Mouse (Mus musculus): Measurements from ENCODE around the gene Rpl3. TPM values are rescaled to one million over a fixed set of nuclear protein-coding genes. Genes with fewer than 3 reads are reported as not detected.
A peak's percentile ranks its signal among the peaks of the same experiment; 100 is the strongest.

Rpl3 gene
- total and polyA plus RNA-seq, 2 experiments, result 304 to 399 TPM

GRCm38 (mm10) chr15:80069171-80069570, 22.5 kb downstream of the Rpl3 start:
- WGBS, result 69% methylated on average over 4 of the region's 4 CpGs
- Histone ChIP-seq H3K4me3 (ENCODE audit: insufficient read depth, low read depth, low read length) (no peak overlapping the region), H3K27ac (replicated peaks; ENCODE audit: insufficient read depth, low read depth, low read length) (no peak overlapping the region), H3K27me3 (ENCODE audit: control insufficient read depth, insufficient read depth, low read length) (no peaks in the 10 kb centered on the region), H3K36me3 (ENCODE audit: control insufficient read depth, insufficient read depth, low read length) (no peaks in the 10 kb centered on the region), H3K79me2 (ENCODE audit: control insufficient read depth, insufficient read depth, low read length) (no peaks in the 10 kb centered on the region), H3K4me1 (ENCODE audit: control insufficient read depth, insufficient read depth, low read length) (peaks cover 3% of the 10 kb centered on the region; the same call in 1 of the 2 replicates), H3K9ac (ENCODE audit: low read depth, low read length) (no peak overlapping the region)
- no peak for DNase-seq (ENCODE audit: extremely low read depth, low read depth, low spot score)
- TF ChIP-seq POLR2A (IDR thresholded peaks at IDR 0.05; ENCODE audit: extremely low read depth, insufficient read depth, low read length) (no peak), CTCF (IDR thresholded peaks at IDR 0.05; ENCODE audit: low read depth, low read length) (no peak)

GRCm38 (mm10) chr15:80066538-80066937, 25.1 kb downstream of the Rpl3 start:
- no peaks in the 10 kb centered on the region for H3K4me1 ChIP-seq (ENCODE audit: control insufficient read depth, insufficient read depth, low read length)
- no peaks in the 10 kb centered on the region for H3K27me3 ChIP-seq (ENCODE audit: control insufficient read depth, insufficient read depth, low read length)
- 63% methylated on average over 3 of the region's 3 CpGs for WGBS
- no peaks in the 10 kb centered on the region for H3K79me2 ChIP-seq (ENCODE audit: control insufficient read depth, insufficient read depth, low read length)
- peak; percentile 65 for TF ChIP-seq CTCF (IDR thresholded peaks at IDR 0.05; ENCODE audit: low read depth, low read length)
- no peak for TF ChIP-seq POLR2A (IDR thresholded peaks at IDR 0.05; ENCODE audit: extremely low read depth, insufficient read depth, low read length)
- H3K27ac ChIP-seq (replicated peaks; ENCODE audit: insufficient read depth, low read depth, low read length), result no peak overlapping the region
- DNase-seq (ENCODE audit: extremely low read depth, low read depth, low spot score), result no peak
- H3K4me3 ChIP-seq (ENCODE audit: insufficient read depth, low read depth, low read length), result no peak overlapping the region
- no peak overlapping the region for H3K9ac ChIP-seq (ENCODE audit: low read depth, low read length)
- H3K36me3 ChIP-seq (ENCODE audit: control insufficient read depth, insufficient read depth, low read length), result no peaks in the 10 kb centered on the region

GRCm38 (mm10) chr15:80065414-80065813, 26.3 kb downstream of the Rpl3 start:
- Histone ChIP-seq H3K4me3 (ENCODE audit: insufficient read depth, low read depth, low read length) (no peak overlapping the region), H3K27ac (replicated peaks; ENCODE audit: insufficient read depth, low read depth, low read length) (no peak overlapping the region), H3K79me2 (ENCODE audit: control insufficient read depth, insufficient read depth, low read length) (no peaks in the 10 kb centered on the region), H3K4me1 (ENCODE audit: control insufficient read depth, insufficient read depth, low read length) (no peaks in the 10 kb centered on the region), H3K27me3 (ENCODE audit: control insufficient read depth, insufficient read depth, low read length) (no peaks in the 10 kb centered on the region), H3K36me3 (ENCODE audit: control insufficient read depth, insufficient read depth, low read length) (no peaks in the 10 kb centered on the region), H3K9ac (ENCODE audit: low read depth, low read length) (no peak overlapping the region)
- DNase-seq (ENCODE audit: extremely low read depth, low read depth, low spot score), result no peak
- peak; percentile 33; the same call in 1 of the 2 replicates for TF ChIP-seq CTCF (IDR thresholded peaks at IDR 0.05; ENCODE audit: low read depth, low read length)
- TF ChIP-seq POLR2A (IDR thresholded peaks at IDR 0.05; ENCODE audit: extremely low read depth, insufficient read depth, low read length), result no peak
- WGBS, result 34% methylated on average over 13 of the region's 13 CpGs

- DNase-seq (ENCODE audit: extremely low read depth, low read depth, low spot score), result no peak
- Histone ChIP-seq H3K27me3 (ENCODE audit: control insufficient read depth, insufficient read depth, low read length) (no peaks in the 10 kb centered on the region), H3K4me3 (ENCODE audit: insufficient read depth, low read depth, low read length) (no peak overlapping the region), H3K4me1 (ENCODE audit: control insufficient read depth, insufficient read depth, low read length) (no peaks in the 10 kb centered on the region), H3K79me2 (ENCODE audit: control insufficient read depth, insufficient read depth, low read length) (no peaks in the 10 kb centered on the region), H3K36me3 (ENCODE audit: control insufficient read depth, insufficient read depth, low read length) (no peaks in the 10 kb centered on the region), H3K9ac (ENCODE audit: low read depth, low read length) (no peak overlapping the region), H3K27ac (replicated peaks; ENCODE audit: insufficient read depth, low read depth, low read length) (no peak overlapping the region)
- TF ChIP-seq POLR2A (IDR thresholded peaks at IDR 0.05; ENCODE audit: extremely low read depth, insufficient read depth, low read length) (no peak), CTCF (IDR thresholded peaks at IDR 0.05; ENCODE audit: low read depth, low read length) (no peak)
- 82% methylated on average over 5 of the region's 5 CpGs for WGBS
Measured at GRCm38 (mm10) chr15:80064965-80065364, 26.7 kb downstream of the Rpl3 start.

- Histone ChIP-seq H3K4me3 (ENCODE audit: insufficient read depth, low read depth, low read length) (no peak overlapping the region), H3K36me3 (ENCODE audit: control insufficient read depth, insufficient read depth, low read length) (no peaks in the 10 kb centered on the region), H3K27ac (replicated peaks; ENCODE audit: insufficient read depth, low read depth, low read length) (no peak overlapping the region), H3K4me1 (ENCODE audit: control insufficient read depth, insufficient read depth, low read length) (no peaks in the 10 kb centered on the region), H3K79me2 (ENCODE audit: control insufficient read depth, insufficient read depth, low read length) (no peaks in the 10 kb centered on the region), H3K9ac (ENCODE audit: low read depth, low read length) (no peak overlapping the region), H3K27me3 (ENCODE audit: control insufficient read depth, insufficient read depth, low read length) (no peaks in the 10 kb centered on the region)
- WGBS, result 73% methylated on average over 5 of the region's 5 CpGs
- no peak for DNase-seq (ENCODE audit: extremely low read depth, low read depth, low spot score)
- TF ChIP-seq POLR2A (IDR thresholded peaks at IDR 0.05; ENCODE audit: extremely low read depth, insufficient read depth, low read length) (no peak), CTCF (IDR thresholded peaks at IDR 0.05; ENCODE audit: low read depth, low read length) (no peak)
Measured at GRCm38 (mm10) chr15:80062821-80063220, 28.8 kb downstream of the Rpl3 start.

- Histone ChIP-seq H3K27ac (replicated peaks; ENCODE audit: insufficient read depth, low read depth, low read length) (no peak overlapping the region), H3K9ac (ENCODE audit: low read depth, low read length) (no peak overlapping the region), H3K4me1 (ENCODE audit: control insufficient read depth, insufficient read depth, low read length) (no peaks in the 10 kb centered on the region), H3K27me3 (ENCODE audit: control insufficient read depth, insufficient read depth, low read length) (no peaks in the 10 kb centered on the region), H3K79me2 (ENCODE audit: control insufficient read depth, insufficient read depth, low read length) (no peaks in the 10 kb centered on the region), H3K4me3 (ENCODE audit: insufficient read depth, low read depth, low read length) (no peak overlapping the region), H3K36me3 (ENCODE audit: control insufficient read depth, insufficient read depth, low read length) (no peaks in the 10 kb centered on the region)
- TF ChIP-seq CTCF (IDR thresholded peaks at IDR 0.05; ENCODE audit: low read depth, low read length) (no peak), POLR2A (IDR thresholded peaks at IDR 0.05; ENCODE audit: extremely low read depth, insufficient read depth, low read length) (no peak)
- 73% methylated on average over 9 of the region's 9 CpGs for WGBS
- DNase-seq (ENCODE audit: extremely low read depth, low read depth, low spot score), result no peak
Measured at GRCm38 (mm10) chr15:80062339-80062738, 29.3 kb downstream of the Rpl3 start.

All from liver, adult 2 months (tissue).